8 mouse cellular contexts compared by ENCODE assay signal in genomic region chr19:31342150-31342549, GRCm38 (mm10).
A peak's percentile ranks its signal among the peaks of the same experiment; 100 is the strongest.
DNase-seq lines count a peak whose midpoint lies in the region; ATAC-seq and TF ChIP-seq lines count a peak whose summit lies in the region.

No protein-coding gene starts in this region.

- H3K9me3 ChIP-seq in forebrain, embryonic 11.5 days (ENCODE audit: control insufficient read depth, low read length): no peaks in the 10 kb centered on the region
- H3K9me3 ChIP-seq in forebrain, embryonic 12.5 days: no peaks in the 10 kb centered on the region
- H3K9me3 ChIP-seq in hindbrain, embryonic 13.5 days: no peaks in the 10 kb centered on the region

- H3K4me1 ChIP-seq in forebrain, embryonic 11.5 days (replicated peaks; ENCODE audit: control insufficient read depth, insufficient read depth, low read length): no peaks in the 10 kb centered on the region
- H3K4me1 ChIP-seq in forebrain, embryonic 12.5 days: no peaks in the 10 kb centered on the region
- peaks cover 3% of the 10 kb centered on the region for H3K4me1 ChIP-seq in thymus, adult 2 months (replicated peaks; ENCODE audit: control insufficient read depth, insufficient read depth, low read length)
- H3K4me1 ChIP-seq in hindbrain, embryonic 13.5 days (replicated peaks): no peaks in the 10 kb centered on the region; the same call in 1 of the 2 replicates
- peaks cover 8% of the 10 kb centered on the region; the same call in 1 of the 2 replicates for H3K4me1 ChIP-seq in spleen, adult 2 months (ENCODE audit: control insufficient read depth, insufficient read depth, insufficient read length)

- no peak for TF ChIP-seq CTCF in thymus, adult 2 months (IDR thresholded peaks at IDR 0.05; ENCODE audit: borderline replicate concordance, control insufficient read depth, extremely low read depth, insufficient read depth, low read length, poor library complexity)
- TF ChIP-seq CTCF in spleen, adult 2 months (IDR thresholded peaks at IDR 0.05; ENCODE audit: extremely low read depth, insufficient read depth, insufficient read length, insufficient replicate concordance): peak; percentile 54; the same call in 1 of the 2 replicates

- peak; percentile 64; the same call in 1 of the 2 replicates for ATAC-seq in forebrain, embryonic 11.5 days (replicated peaks; ENCODE audit: low FRiP score)
- ATAC-seq in forebrain, embryonic 12.5 days (ENCODE audit: low FRiP score): no peak
- peak; percentile 76; the same call in 1 of the 2 replicates for ATAC-seq in hindbrain, embryonic 13.5 days (ENCODE audit: low FRiP score)

- no peak overlapping the region for H3K4me2 ChIP-seq in forebrain, embryonic 11.5 days (ENCODE audit: low read depth, low read length, severe bottlenecking)
- H3K4me2 ChIP-seq in forebrain, embryonic 12.5 days: no peak overlapping the region
- H3K4me2 ChIP-seq in hindbrain, embryonic 13.5 days: no peak overlapping the region

- 32% methylated on average over 4 of the region's 4 CpGs for WGBS in forebrain, embryonic 11.5 days
- WGBS in forebrain, embryonic 12.5 days: 30% methylated on average over 4 of the region's 4 CpGs
- 8% methylated on average over 4 of the region's 4 CpGs for WGBS in thymus, adult 2 months
- 35% methylated on average over 4 of the region's 4 CpGs for WGBS in hindbrain, embryonic 13.5 days
- WGBS in spleen, adult 2 months: 14% methylated on average over 4 of the region's 4 CpGs

- peak; percentile 62 for DNase-seq in forebrain, embryonic 11.5 days (ENCODE audit: low spot score)
- peak; percentile 54 for DNase-seq in thymus, adult 2 months
- DNase-seq in thymus, adult 18-20 months: no peak
- peak; percentile 84 to 89 for DNase-seq in cerebellum, postnatal 10 days
- peak; percentile 55 for DNase-seq in lung, postnatal 25 days (ENCODE audit: low spot score)
- DNase-seq in spleen, adult 2 months (ENCODE audit: low read depth in 1 of 2, low spot score in 2 of 2): peak; percentile 21 to 41

- H3K27me3 ChIP-seq in forebrain, embryonic 11.5 days (ENCODE audit: control insufficient read depth, insufficient read depth, low read length): no peaks in the 10 kb centered on the region
- no peaks in the 10 kb centered on the region for H3K27me3 ChIP-seq in forebrain, embryonic 12.5 days
- no peaks in the 10 kb centered on the region for H3K27me3 ChIP-seq in thymus, adult 2 months (ENCODE audit: control insufficient read depth, insufficient read depth, low read length)
- no peaks in the 10 kb centered on the region for H3K27me3 ChIP-seq in hindbrain, embryonic 13.5 days
- no peaks in the 10 kb centered on the region for H3K27me3 ChIP-seq in spleen, adult 2 months (ENCODE audit: control insufficient read depth, insufficient read depth, low read length)

- no peak overlapping the region for H3K4me3 ChIP-seq in forebrain, embryonic 11.5 days (ENCODE audit: low read depth, low read length)
- H3K4me3 ChIP-seq in forebrain, embryonic 12.5 days (replicated peaks): no peak overlapping the region
- H3K4me3 ChIP-seq in thymus, adult 2 months (ENCODE audit: control insufficient read depth, insufficient read depth, low read length): no peak overlapping the region
- H3K4me3 ChIP-seq in hindbrain, embryonic 13.5 days: no peak overlapping the region
- H3K4me3 ChIP-seq in spleen, adult 2 months (ENCODE audit: extremely low read depth, insufficient read depth, insufficient read length): no peak overlapping the region

- no peak overlapping the region for H3K27ac ChIP-seq in forebrain, embryonic 11.5 days (ENCODE audit: low read depth, low read length)
- H3K27ac ChIP-seq in forebrain, embryonic 12.5 days: no peak overlapping the region
- no peak overlapping the region for H3K27ac ChIP-seq in thymus, adult 2 months (ENCODE audit: control insufficient read depth, insufficient read depth, low read length)
- no peak overlapping the region for H3K27ac ChIP-seq in hindbrain, embryonic 13.5 days
- H3K27ac ChIP-seq in spleen, adult 2 months (ENCODE audit: insufficient read depth, low read length): no peak overlapping the region

- no peak for TF ChIP-seq POLR2A in thymus, adult 2 months (IDR thresholded peaks at IDR 0.05; ENCODE audit: control insufficient read depth, extremely low read depth, insufficient read depth, low read length, poor library complexity)
- TF ChIP-seq POLR2A in spleen, adult 2 months (IDR thresholded peaks at IDR 0.05; ENCODE audit: low read depth, low read length): no peak

- no peak overlapping the region for H3K9ac ChIP-seq in forebrain, embryonic 11.5 days (ENCODE audit: low read length)
- H3K9ac ChIP-seq in forebrain, embryonic 12.5 days: no peak overlapping the region
- H3K9ac ChIP-seq in hindbrain, embryonic 13.5 days: no peak overlapping the region

- H3K36me3 ChIP-seq in forebrain, embryonic 11.5 days (ENCODE audit: control insufficient read depth, insufficient read depth, low read length): no peaks in the 10 kb centered on the region
- H3K36me3 ChIP-seq in forebrain, embryonic 12.5 days (replicated peaks): no peaks in the 10 kb centered on the region
- no peaks in the 10 kb centered on the region for H3K36me3 ChIP-seq in thymus, adult 2 months (ENCODE audit: control insufficient read depth, insufficient read depth, low read length)
- H3K36me3 ChIP-seq in hindbrain, embryonic 13.5 days: no peaks in the 10 kb centered on the region
- no peaks in the 10 kb centered on the region for H3K36me3 ChIP-seq in spleen, adult 2 months (ENCODE audit: control insufficient read depth, insufficient read depth, low read length)

Comparison
In these comparisons a context has a peak if more than half of its experiments do, and no peak if none do; other contexts are left out.
1. DNase-seq: peak in forebrain, embryonic 11.5 days (single experiment), thymus, adult 2 months (single experiment), cerebellum, postnatal 10 days (2 of 2), lung, postnatal 25 days (single experiment) and spleen, adult 2 months (2 of 2); none in thymus, adult 18-20 months (0 of 2).